Mouse (Mus musculus) cerebellum, postnatal 4 days (tissue): Measurements from ENCODE around the gene Asic5.

Experiments
- DNase-seq, 2 experiments: peaks; one replicate each; pipeline ENCODE4 v3.0.0; 2022; ENCODE audit warnings: low spot score in 2 of 2, mixed read lengths in 1 of 2

Gene Asic5

GRCm38 (mm10) chr3:82014148-82014703, 32.1 kb downstream of the Asic5 start:
- DNase-seq: no peak

GRCm38 (mm10) chr3:82022421-82022920, 40.4 kb downstream of the Asic5 start:
- no peak for DNase-seq

GRCm38 (mm10) chr3:82023065-82023464, 41.0 kb downstream of the Asic5 start:
- no peak for DNase-seq

- no peak for DNase-seq
These were observed 45.2 kb downstream of the Asic5 start for GRCm38 (mm10) chr3:82027286-82027685.

- DNase-seq: peak in 1 of 2 experiments; percentile 18
These were observed 47.1 kb downstream of the Asic5 start for GRCm38 (mm10) chr3:82029229-82029628.

- no peak for DNase-seq
These were observed 48.1 kb downstream of the Asic5 start for GRCm38 (mm10) chr3:82030008-82030748.

- DNase-seq: no peak
These were observed 54.4 kb downstream of the Asic5 start for GRCm38 (mm10) chr3:82036262-82037044.

GRCm38 (mm10) chr3:82043676-82044075, 61.6 kb downstream of the Asic5 start:
- no peak for DNase-seq

GRCm38 (mm10) chr3:82044902-82045301, 62.8 kb downstream of the Asic5 start:
- no peak for DNase-seq

- DNase-seq: no peak
These were observed 64.0 kb downstream of the Asic5 start for GRCm38 (mm10) chr3:82046087-82046486.

GRCm38 (mm10) chr3:82047100-82047753, 65.1 kb downstream of the Asic5 start:
- peak in 1 of 2 experiments; percentile 50 for DNase-seq

- no peak for DNase-seq
These were observed 66.0 kb downstream of the Asic5 start for GRCm38 (mm10) chr3:82048078-82048477.

GRCm38 (mm10) chr3:82048681-82049080, 66.6 kb downstream of the Asic5 start:
- DNase-seq: no peak

- no peak for DNase-seq
These were observed 69.4 kb downstream of the Asic5 start for GRCm38 (mm10) chr3:82051468-82051867.

- no peak for DNase-seq
These were observed 69.9 kb downstream of the Asic5 start for GRCm38 (mm10) chr3:82052029-82052428.

- DNase-seq: no peak
These were observed 72.3 kb downstream of the Asic5 start for GRCm38 (mm10) chr3:82054283-82054974.

GRCm38 (mm10) chr3:82057201-82057600, 75.1 kb downstream of the Asic5 start:
- DNase-seq: no peak

GRCm38 (mm10) chr3:82061402-82062180, 79.5 kb downstream of the Asic5 start:
- DNase-seq: no peak

- DNase-seq: no peak
These were observed 85.7 kb downstream of the Asic5 start for GRCm38 (mm10) chr3:82067830-82068229.
